Mouse (Mus musculus) cerebellum, adult 2 months (tissue): ENCODE measurements around the gene Grifin.

ENCODE experiments used
- CTCF ChIP-seq: fragments of 200-500 bp; IDR thresholded peaks from 2 replicates; pipeline ENCODE4 v1.5.1; 2011; ENCODE audit warnings: low read depth, mild to moderate bottlenecking, control low read depth, low read length, moderate library complexity, borderline replicate concordance; ENCODE audit not compliant: insufficient read depth
- POLR2A ChIP-seq: fragments of 200-500 bp; IDR thresholded peaks from 2 replicates; pipeline ENCODE4 v1.6.1; 2011; ENCODE audit warnings: low read length, control low read depth, borderline replicate concordance; ENCODE audit not compliant: insufficient read depth

- TF ChIP-seq CTCF (no peak), POLR2A (no peak)
These were observed 6.3 kb upstream of the Grifin start for GRCm38 (mm10) chr5:140571201-140571600.
